Mouse (Mus musculus) stomach, embryonic 15.5 days (tissue): ENCODE results near the gene Olfr323. TPM values are rescaled to one million over a fixed set of nuclear protein-coding genes. Genes with fewer than 3 reads are reported as not detected.
A peak's percentile ranks its signal among the peaks of the same experiment; 100 is the strongest.

Source experiments
- ATAC-seq: fragments of 200-750 bp; cut with Nextera tagmentation; 2 replicates; pipeline ENCODE4 v1.8.0; 2017; ENCODE audit warnings: low read depth, moderate number of reproducible peaks, moderate TSS enrichment; ENCODE audit not compliant: insufficient read depth, low FRiP score
- H3K27ac ChIP-seq: fragments of 300-500 bp; sonication (generic); 2 replicates; pipeline ENCODE4 v1.5.1; 2015; ENCODE audit warnings: mild to moderate bottlenecking, inconsistent platforms
- H3K27me3 ChIP-seq: fragments of 300-500 bp; sonication (generic); replicated peaks from 2 replicates; pipeline ENCODE4 v1.6.1; 2015; ENCODE audit warnings: inconsistent platforms
- H3K36me3 ChIP-seq: fragments of 300-500 bp; sonication (generic); 2 replicates; pipeline ENCODE4 v1.6.1; 2015; ENCODE audit warnings: inconsistent platforms
- H3K4me1 ChIP-seq: fragments of 300-500 bp; sonication (generic); 2 replicates; pipeline ENCODE4 v1.6.1; 2015; ENCODE audit warnings: inconsistent platforms
- H3K4me2 ChIP-seq: fragments of 300-500 bp; sonication (generic); 2 replicates; pipeline ENCODE4 v1.6.1; 2015; ENCODE audit warnings: mild to moderate bottlenecking, inconsistent platforms
- H3K4me3 ChIP-seq: fragments of 300-500 bp; sonication (generic); replicated peaks from 2 replicates; pipeline ENCODE4 v1.5.1; 2015; ENCODE audit warnings: inconsistent platforms
- H3K9ac ChIP-seq: fragments of 300-500 bp; sonication (generic); 2 replicates; pipeline ENCODE4 v1.6.1; 2015; ENCODE audit warnings: inconsistent platforms
- H3K9me3 ChIP-seq: fragments of 300-500 bp; sonication (generic); 2 replicates; pipeline ENCODE4 v1.6.1; 2016; ENCODE audit warnings: inconsistent platforms
- WGBS: fragments of 180-500 bp; shearing (Covaris S2); methylation state at CpG from one replicate; pipeline ENCODE4 v1.1.7; 2015; 5-methylcytosine and 5-hydroxymethylcytosine counted together
- polyA plus RNA-seq: library from polyadenylated mRNA; unstranded; fragments of >200 nt; fragmentation: Nextera tagmentation; extraction: Ambion mirVana; gene quantifications from 2 replicates; pipeline ENCODE4 v1.2.1, GENCODE M21; 2015

The Olfr323 gene
- polyA plus RNA-seq, result not detected in 2 replicates

DNA sequence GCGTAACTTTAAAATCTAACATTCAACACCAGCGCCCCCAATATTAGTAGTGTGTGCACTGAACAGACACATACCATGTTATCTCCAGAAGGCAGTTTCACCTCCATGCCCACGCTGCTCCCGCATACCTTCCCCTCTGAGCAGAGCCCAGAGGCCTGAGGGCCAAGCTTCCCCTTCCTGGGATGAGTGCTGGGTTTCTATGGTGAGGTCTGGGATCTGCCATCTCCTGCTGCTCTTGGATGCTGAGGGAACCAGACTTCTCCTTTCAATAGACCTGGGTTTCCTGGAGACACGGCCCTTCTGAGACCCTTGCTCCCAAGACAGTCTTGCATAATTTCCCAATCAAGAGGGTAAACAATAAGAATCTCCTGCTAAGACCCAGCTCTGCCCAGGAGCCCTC is at the start of gene Olfr323:
Gene Olfr323 (minus strand): TSS at position 101 of the 400 bp plus-strand sequence.
- 72% methylated on average over 5 of the region's 5 CpGs for WGBS
- Histone ChIP-seq H3K9ac (no peak within 1 kb of the TSS), H3K27ac (no peak within 1 kb of the TSS)

DNA sequence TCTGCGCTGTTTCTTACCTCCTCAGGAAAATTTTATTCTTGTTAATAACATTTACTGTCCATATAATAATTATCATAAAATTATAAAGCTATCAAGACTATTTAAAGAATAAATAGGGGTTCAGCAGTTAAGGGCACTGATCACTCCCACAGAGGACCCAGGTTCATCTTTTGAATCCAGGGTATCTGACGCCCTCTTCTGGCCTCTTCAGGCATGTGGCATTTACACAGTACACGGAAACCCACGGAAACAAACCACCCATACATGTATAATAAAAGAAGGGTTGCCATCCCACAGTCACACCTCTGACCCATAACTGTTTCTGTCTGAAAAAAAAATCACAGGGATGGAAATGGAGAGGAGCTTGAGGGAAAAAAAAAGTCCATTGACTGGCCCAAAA is 41.5 kb upstream of the Olfr323 start:
- Histone ChIP-seq H3K9ac (no peak overlapping the region), H3K4me3 (no peak overlapping the region), H3K36me3 (no peaks in the 10 kb centered on the region), H3K4me1 (no peaks in the 10 kb centered on the region), H3K9me3 (no peaks in the 10 kb centered on the region), H3K27ac (no peak overlapping the region), H3K27me3 (no peaks in the 10 kb centered on the region), H3K4me2 (no peak overlapping the region)
- no peak for ATAC-seq
- WGBS, result 51% methylated on average over 4 of the region's 4 CpGs

More for the DNA sequence above, at the start of gene Olfr323:
- no peaks in the 10 kb centered on the region for H3K9me3 ChIP-seq
- no peaks in the 10 kb centered on the region for H3K27me3 ChIP-seq
- no peaks in the 10 kb centered on the region for H3K36me3 ChIP-seq
- no peak within 1 kb of the TSS for H3K4me2 ChIP-seq
- ATAC-seq, result no peak
- no peak within 1 kb of the TSS for H3K4me3 ChIP-seq
- H3K4me1 ChIP-seq, result no peaks in the 10 kb centered on the region

DNA sequence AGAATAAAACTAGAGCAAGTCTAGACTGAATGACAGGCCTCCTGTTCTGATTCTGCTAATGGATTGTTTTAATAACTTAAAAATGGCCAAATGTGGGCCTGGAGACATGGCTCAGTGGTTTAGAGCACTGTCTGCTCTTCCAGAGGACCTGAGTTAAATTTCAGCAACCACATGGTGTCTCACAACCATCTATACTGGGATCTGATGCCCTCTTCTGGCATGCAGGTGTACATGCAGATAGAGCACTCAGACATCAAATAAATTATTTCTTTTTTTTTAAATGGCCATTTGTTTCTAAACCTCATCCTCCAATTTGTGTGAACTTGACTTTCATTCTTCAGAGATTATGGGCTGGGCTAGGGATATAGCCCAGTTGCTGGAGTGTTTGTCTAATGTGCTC is 39.0 kb upstream of the Olfr323 start:
- ATAC-seq, result no peak
- H3K27me3 ChIP-seq, result no peaks in the 10 kb centered on the region
- no peak overlapping the region for H3K4me2 ChIP-seq
- H3K36me3 ChIP-seq, result no peaks in the 10 kb centered on the region
- H3K9ac ChIP-seq, result no peak overlapping the region
- H3K4me1 ChIP-seq, result no peaks in the 10 kb centered on the region
- no peak overlapping the region for H3K4me3 ChIP-seq
- H3K27ac ChIP-seq, result no peak overlapping the region
- H3K9me3 ChIP-seq, result no peaks in the 10 kb centered on the region

DNA sequence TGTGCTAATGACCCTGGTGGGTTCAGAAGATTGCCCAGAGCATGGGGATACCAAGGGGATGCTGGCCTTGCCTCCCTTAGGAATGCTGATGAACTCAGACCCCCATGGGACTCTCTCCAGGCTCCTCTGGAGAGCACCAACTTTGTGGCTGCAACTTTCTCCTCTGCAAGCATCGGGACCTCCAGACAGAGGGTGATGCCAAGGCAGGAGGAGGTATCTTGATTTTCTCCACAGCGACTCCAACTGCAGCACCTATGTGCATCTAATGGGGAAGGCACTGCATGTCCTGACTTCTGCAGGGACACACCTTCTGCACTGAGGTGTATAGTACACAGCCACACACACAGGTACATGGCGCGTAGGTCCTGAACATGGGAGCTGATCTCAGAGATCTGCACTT is 28.3 kb upstream of the Olfr323 start, which contains the start of gene Olfr322:
Gene Olfr322 (plus strand): TSS at position 187 of the 400 bp plus-strand sequence.
- Histone ChIP-seq H3K27ac (no peak within 1 kb of the TSS), H3K9ac (no peak within 1 kb of the TSS), H3K36me3 (no peaks in the 10 kb centered on the region), H3K4me2 (no peak within 1 kb of the TSS), H3K27me3 (no peaks in the 10 kb centered on the region), H3K4me1 (no peaks in the 10 kb centered on the region), H3K9me3 (no peaks in the 10 kb centered on the region), H3K4me3 (no peak within 1 kb of the TSS)
- no peak for ATAC-seq
- WGBS, result 83% methylated on average over 4 of the region's 4 CpGs

DNA sequence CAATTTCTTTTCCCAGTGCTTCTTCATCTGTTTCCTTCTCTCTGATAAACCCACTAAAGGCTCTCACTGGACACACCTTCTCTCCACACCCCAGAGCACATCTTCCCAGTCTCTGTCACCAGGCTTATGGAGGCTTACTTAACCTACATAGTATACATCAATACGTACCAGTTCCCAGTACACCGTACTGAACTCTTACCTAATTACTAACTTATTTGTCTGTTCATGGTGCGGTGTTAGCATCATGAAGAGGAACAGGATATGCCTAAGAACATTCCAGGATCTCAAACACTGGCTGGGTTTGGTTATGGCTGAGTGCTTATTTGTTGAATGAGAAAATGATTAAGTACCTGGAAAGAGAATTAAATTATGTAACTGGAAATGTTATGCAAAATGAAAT is 24.9 kb upstream of the Olfr323 start:
- ATAC-seq, result no peak
- no peak overlapping the region for H3K4me3 ChIP-seq
- 85% methylated on average over 3 of the region's 3 CpGs for WGBS
- no peaks in the 10 kb centered on the region for H3K27me3 ChIP-seq
- H3K9ac ChIP-seq, result no peak overlapping the region
- no peak overlapping the region for H3K27ac ChIP-seq
- H3K4me1 ChIP-seq, result no peaks in the 10 kb centered on the region
- H3K4me2 ChIP-seq, result no peak overlapping the region
- H3K36me3 ChIP-seq, result no peaks in the 10 kb centered on the region
- no peaks in the 10 kb centered on the region for H3K9me3 ChIP-seq

DNA sequence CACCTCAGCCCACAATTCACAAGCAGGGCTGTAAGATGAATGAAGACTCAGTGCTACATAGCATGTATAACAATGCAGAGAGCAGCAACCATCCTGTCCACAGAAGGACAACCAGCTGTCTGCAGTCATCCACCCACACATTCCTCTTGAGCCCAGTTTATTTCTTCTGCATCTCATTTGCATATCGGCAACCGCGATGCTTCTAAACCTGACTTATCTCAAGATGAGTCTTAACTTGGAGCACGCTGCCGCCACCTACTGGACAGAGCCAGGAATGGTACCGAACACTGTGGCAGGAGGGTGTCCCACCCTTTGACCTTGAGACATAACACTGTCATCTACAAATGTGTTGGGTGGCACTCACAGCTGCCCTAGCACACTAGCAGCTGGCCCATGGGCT is 13.0 kb upstream of the Olfr323 start:
- ATAC-seq, result no peak
- Histone ChIP-seq H3K4me2 (no peak overlapping the region), H3K36me3 (no peaks in the 10 kb centered on the region), H3K9me3 (no peaks in the 10 kb centered on the region), H3K27ac (no peak overlapping the region), H3K4me3 (no peak overlapping the region), H3K27me3 (peaks cover 6% of the 10 kb centered on the region), H3K4me1 (no peaks in the 10 kb centered on the region; the same call in 1 of the 2 replicates), H3K9ac (no peak overlapping the region)
- 34% methylated on average over 6 of the region's 6 CpGs for WGBS

DNA sequence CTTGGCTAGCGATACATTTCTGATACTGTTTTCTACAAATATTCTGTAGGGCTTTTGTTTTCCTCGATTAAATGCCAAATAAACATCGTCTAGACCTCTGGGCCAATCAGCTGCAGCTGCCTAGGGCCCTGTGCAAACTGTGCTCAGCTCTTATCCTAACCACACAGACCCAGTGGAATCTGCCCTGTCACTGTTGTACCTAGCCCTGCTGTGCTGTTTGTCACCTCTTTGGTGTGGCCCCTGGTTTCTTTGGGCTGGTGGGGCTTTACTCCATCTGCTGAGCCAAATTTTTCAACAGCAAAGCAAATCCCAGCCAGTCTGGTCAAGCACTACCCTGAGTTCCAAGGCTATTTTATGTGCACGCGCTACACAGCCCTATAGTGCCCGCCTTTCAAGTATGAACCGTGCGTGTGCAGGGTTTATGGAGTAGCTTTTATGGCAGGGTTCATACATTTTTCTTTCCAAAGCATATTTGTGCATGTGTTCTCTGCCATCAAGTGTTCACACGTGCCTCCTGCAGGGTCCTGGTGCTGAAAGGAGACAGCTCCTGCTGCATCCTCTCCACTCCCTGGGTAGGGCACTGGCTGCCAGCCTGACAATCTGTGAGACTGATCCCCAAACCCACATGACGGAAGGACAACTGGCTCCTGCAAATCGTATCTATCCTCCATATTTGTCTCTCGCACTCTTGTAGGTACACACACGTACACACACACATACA is 11.5 kb upstream of the Olfr323 start:
- no peaks in the 10 kb centered on the region for H3K9me3 ChIP-seq
- H3K4me2 ChIP-seq, result no peak overlapping the region
- peak; percentile 93 for ATAC-seq
- 78% methylated on average over 13 of the region's 13 CpGs for WGBS
- no peak overlapping the region for H3K27ac ChIP-seq
- H3K4me1 ChIP-seq, result no peaks in the 10 kb centered on the region; the same call in 1 of the 2 replicates
- no peak overlapping the region for H3K4me3 ChIP-seq
- no peak overlapping the region for H3K9ac ChIP-seq
- H3K27me3 ChIP-seq, result peaks cover 6% of the 10 kb centered on the region
- no peaks in the 10 kb centered on the region for H3K36me3 ChIP-seq

DNA sequence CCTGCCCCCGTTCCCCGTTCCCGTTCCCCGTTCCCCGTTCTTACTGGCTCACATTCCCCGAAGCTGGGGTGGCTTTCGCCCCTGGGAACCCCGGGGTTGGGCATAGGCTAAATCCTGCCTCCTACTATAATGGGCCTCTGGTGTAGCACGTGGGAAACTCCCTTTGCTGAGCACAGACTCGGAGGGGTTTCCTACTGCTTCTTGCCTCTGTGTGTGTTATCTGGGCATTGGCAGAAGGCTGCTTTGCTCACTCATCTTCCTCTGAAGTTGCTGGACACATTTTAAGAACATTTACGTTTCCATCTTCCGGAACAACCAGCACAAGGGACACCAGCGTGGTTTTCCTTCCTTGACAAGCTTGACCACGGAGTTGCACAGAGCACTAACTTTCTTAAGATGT is 10.8 kb upstream of the Olfr323 start:
- peak overlapping the region; percentile 70 for H3K4me2 ChIP-seq
- peaks cover 6% of the 10 kb centered on the region for H3K27me3 ChIP-seq
- H3K9ac ChIP-seq, result no peak overlapping the region
- no peak overlapping the region for H3K27ac ChIP-seq
- peak overlapping the region; percentile 34; the same call in 1 of the 2 replicates for H3K4me3 ChIP-seq
- no peaks in the 10 kb centered on the region; the same call in 1 of the 2 replicates for H3K4me1 ChIP-seq
- H3K9me3 ChIP-seq, result no peaks in the 10 kb centered on the region
- ATAC-seq, result peak; percentile 61; the same call in 1 of the 2 replicates
- no peaks in the 10 kb centered on the region for H3K36me3 ChIP-seq
- WGBS, result 28% methylated on average over 14 of the region's 14 CpGs

DNA sequence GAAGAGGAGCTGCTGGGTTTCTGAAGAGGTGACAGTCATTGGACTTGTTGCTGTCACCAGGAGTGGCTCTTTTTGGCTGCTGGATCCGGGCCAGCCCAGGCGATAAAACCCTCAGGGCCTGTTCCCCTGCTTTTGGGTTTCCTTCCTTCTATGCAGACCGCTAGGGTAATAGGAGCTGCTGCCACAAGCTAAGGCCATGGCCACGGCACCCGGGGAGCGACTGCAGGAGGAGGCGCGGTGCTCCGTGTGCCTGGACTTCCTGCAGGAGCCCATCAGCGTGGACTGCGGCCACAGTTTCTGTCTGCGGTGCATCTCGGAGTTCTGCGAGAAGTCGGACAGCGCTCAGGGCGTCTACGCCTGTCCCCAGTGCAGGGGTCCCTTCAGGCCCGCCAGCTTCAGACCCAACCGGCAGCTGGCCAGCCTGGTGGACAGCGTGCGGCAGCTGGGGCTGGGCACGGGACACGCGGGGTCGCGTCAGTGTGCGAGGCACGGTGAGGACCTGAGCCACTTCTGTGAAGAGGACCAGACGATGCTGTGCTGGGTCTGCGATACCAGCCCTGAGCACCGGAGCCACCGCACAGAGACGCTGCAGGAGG is 10.1 kb upstream of the Olfr323 start, which contains the start of gene Trim58:
Gene Trim58 (plus strand): TSS at position 194 of the 596 bp plus-strand sequence.
- Histone ChIP-seq H3K36me3 (no peaks in the 10 kb centered on the region), H3K27me3 (peaks cover 6% of the 10 kb centered on the region), H3K4me2 (peak within 1 kb of the TSS; percentile 70), H3K4me1 (no peaks in the 10 kb centered on the region; the same call in 1 of the 2 replicates), H3K27ac (no peak within 1 kb of the TSS), H3K4me3 (peak within 1 kb of the TSS; percentile 34), H3K9me3 (no peaks in the 10 kb centered on the region), H3K9ac (peak within 1 kb of the TSS; percentile 9; the same call in 1 of the 2 replicates)
- peak; percentile 56; the same call in 1 of the 2 replicates for ATAC-seq
- 3% methylated on average over 34 of the region's 34 CpGs for WGBS

DNA sequence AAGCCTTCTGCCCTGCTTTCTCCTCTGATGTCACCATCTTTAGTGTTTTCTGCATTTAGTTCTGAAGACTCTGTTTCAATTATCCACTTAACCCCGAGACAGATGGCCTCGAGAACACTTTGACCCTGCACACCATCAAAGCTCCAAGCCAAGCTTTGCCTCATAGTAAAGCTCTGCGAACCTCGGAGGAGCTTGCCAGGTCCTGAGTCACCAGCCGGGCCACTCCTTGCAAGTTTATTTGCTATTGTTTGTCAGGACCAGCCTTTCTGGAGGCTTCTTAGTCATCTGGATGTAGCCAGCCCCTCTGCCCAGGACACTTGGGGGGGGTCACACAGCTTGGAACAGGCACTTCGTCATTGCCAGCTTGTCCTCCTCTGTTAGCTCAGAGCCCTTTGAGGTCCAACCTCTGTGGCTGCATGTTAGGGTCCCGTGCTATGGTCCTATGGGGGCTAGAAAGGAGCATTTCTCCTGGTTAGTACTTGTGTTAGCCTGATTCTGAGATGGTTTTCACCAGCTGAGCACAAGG is 7.9 kb upstream of the Olfr323 start:
- ATAC-seq, result no peak
- Histone ChIP-seq H3K36me3 (no peaks in the 10 kb centered on the region), H3K4me1 (no peaks in the 10 kb centered on the region; the same call in 1 of the 2 replicates), H3K4me3 (no peak overlapping the region), H3K4me2 (no peak overlapping the region), H3K9ac (no peak overlapping the region), H3K27me3 (peaks cover 6% of the 10 kb centered on the region), H3K27ac (no peak overlapping the region), H3K9me3 (no peaks in the 10 kb centered on the region)
- WGBS, result 38% methylated on average over 7 of the region's 7 CpGs

DNA sequence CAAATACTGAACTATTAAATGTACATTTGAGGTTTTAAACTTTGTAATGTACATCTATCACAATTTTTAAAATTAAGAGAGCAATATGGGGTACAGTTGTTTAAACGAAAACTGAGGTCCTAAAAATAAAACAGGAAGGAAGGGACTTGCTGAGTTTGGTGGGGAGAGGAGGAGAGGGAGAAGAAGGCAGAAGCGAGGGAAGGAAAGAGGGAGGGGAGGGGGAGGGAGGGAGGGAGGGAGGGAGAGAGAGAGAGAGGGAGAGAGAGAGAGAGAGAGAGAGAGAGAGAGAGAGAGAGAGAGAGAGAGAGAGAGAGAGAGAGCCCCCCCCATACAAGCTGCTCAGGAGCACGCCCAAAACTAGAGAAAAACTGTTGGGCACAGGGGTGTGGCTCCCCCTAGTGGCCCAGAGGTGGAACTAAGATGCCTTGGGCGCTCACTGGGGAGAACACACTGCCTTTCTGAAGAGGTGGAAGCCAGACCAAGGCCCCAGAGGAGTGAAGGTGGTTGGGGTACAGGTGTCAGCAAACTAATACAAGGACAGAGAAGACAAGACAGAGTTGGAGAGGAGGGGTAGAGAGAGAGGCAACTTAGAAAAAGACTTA is 6.2 kb upstream of the Olfr323 start:
- Histone ChIP-seq H3K4me3 (no peak overlapping the region), H3K27ac (no peak overlapping the region), H3K36me3 (no peaks in the 10 kb centered on the region), H3K4me2 (no peak overlapping the region), H3K9ac (no peak overlapping the region), H3K27me3 (peaks cover 6% of the 10 kb centered on the region), H3K4me1 (no peaks in the 10 kb centered on the region; the same call in 1 of the 2 replicates), H3K9me3 (no peaks in the 10 kb centered on the region)
- 23% methylated on average over 4 of the region's 4 CpGs for WGBS
- no peak for ATAC-seq

DNA sequence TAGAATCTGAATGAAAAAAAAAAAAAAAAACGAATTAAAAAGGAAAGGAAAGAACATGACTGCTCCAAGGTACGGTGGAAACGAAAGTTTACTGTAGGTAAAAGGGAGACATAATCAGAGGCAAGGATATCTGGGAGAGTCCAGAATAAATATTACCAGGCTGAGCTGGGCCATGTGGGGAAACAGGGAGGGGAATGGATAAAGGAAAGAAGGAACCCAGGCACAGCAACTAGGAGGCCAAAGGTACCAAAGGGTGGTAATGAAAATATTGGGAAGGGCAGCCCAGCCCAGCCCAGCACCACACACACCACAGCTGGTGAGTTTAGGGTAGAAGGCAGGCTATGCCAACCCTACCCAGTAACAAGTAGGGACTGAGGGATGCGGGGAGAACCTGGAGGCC is 4.6 kb upstream of the Olfr323 start:
- Histone ChIP-seq H3K4me3 (no peak overlapping the region), H3K4me2 (no peak overlapping the region), H3K9ac (no peak overlapping the region), H3K27ac (no peak overlapping the region), H3K36me3 (no peaks in the 10 kb centered on the region), H3K4me1 (no peaks in the 10 kb centered on the region), H3K9me3 (no peaks in the 10 kb centered on the region), H3K27me3 (no peaks in the 10 kb centered on the region)
- ATAC-seq, result peak; percentile 68
- WGBS, result 60% methylated on average over 4 of the region's 4 CpGs
